Comparison of ENCODE assay signal across 9 mouse cellular contexts in the genomic region with DNA sequence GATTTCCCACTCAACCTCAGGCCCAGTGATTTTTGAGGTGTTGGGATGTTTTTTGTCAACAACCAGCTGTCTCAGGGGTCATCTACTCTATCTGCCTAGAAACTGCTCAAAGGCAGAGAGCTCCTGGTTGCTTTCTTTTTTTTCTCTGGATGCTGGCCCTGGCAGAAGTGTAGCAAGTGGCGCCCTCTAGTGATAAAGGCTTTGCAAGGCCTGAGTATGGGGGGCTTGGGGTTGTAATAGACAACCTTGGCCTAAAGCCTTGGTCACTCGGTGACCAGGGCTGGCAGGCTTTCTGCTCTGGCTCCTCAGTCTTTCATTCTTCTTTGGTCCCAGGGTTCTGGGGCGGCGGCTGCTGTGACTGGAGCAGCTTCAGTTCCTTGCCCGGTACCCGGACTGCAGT.
A peak's percentile ranks its signal among the peaks of the same experiment; 100 is the strongest.
DNase-seq lines count a peak whose midpoint lies in the region; ATAC-seq and TF ChIP-seq lines count a peak whose summit lies in the region.
"Had no signal": no experiment of that assay in that cellular context is flagged by ENCODE, and none has a peak within 500 bp of the region (broad histone marks: within the 10 kb centered on the region; RNA-seq: fewer than 3 reads in every experiment).

No protein-coding gene starts in this region.

- no peak overlapping the region for H3K9ac ChIP-seq in kidney, embryonic 16.5 days (replicated peaks; ENCODE audit: low read length)
- no peak overlapping the region for H3K9ac ChIP-seq in hindbrain, postnatal 0 days (replicated peaks; ENCODE audit: low read length)

- H3K36me3 ChIP-seq in kidney, embryonic 16.5 days (ENCODE audit: insufficient read depth, low read length) = no peaks in the 10 kb centered on the region
- H3K36me3 ChIP-seq in hindbrain, postnatal 0 days (ENCODE audit: insufficient read depth, low read length) = no peaks in the 10 kb centered on the region

- WGBS in kidney, embryonic 16.5 days = 63% methylated on average over 6 of the region's 6 CpGs
- WGBS in hindbrain, postnatal 0 days = 42% methylated on average over 6 of the region's 6 CpGs

- TF ChIP-seq CTCF in hindbrain, postnatal 0 days (IDR thresholded peaks at IDR 0.05; ENCODE audit: low read depth) = peak; percentile 71

- ATAC-seq in kidney, embryonic 16.5 days (ENCODE audit: low FRiP score, low TSS enrichment) = no peak
- peak; percentile 64 for ATAC-seq in hindbrain, postnatal 0 days

- no peak overlapping the region for H3K4me2 ChIP-seq in kidney, embryonic 16.5 days (replicated peaks; ENCODE audit: low read depth, low read length)
- no peak overlapping the region for H3K4me2 ChIP-seq in hindbrain, postnatal 0 days (ENCODE audit: low read depth, low read length)

- no peak overlapping the region for H3K4me3 ChIP-seq in kidney, embryonic 16.5 days (ENCODE audit: low read length)
- H3K4me3 ChIP-seq in hindbrain, postnatal 0 days (ENCODE audit: low read length) = no peak overlapping the region

- peak; percentile 32 to 49 for DNase-seq in kidney, postnatal 4 days
- DNase-seq in 416B (ENCODE audit: low read depth) (peak; percentile 21), ES-CJ7 (ENCODE audit: low read depth, low spot score) (peak; percentile 50)
- peak; percentile 81 for DNase-seq in hindbrain, postnatal 0 days (ENCODE audit: low spot score)
- DNase-seq in T-cell, adult 2 months (ENCODE audit: low spot score) = no peak
- DNase-seq in urinary bladder, adult 18-20 months (ENCODE audit: low spot score in 2 of 2) = no peak
- DNase-seq: cerebellum, postnatal 36 days had no signal

- peaks cover 4% of the 10 kb centered on the region; the same call in 1 of the 2 replicates for H3K4me1 ChIP-seq in kidney, embryonic 16.5 days (ENCODE audit: insufficient read depth, low read length)
- peaks cover 5% of the 10 kb centered on the region; the same call in 1 of the 2 replicates for H3K4me1 ChIP-seq in hindbrain, postnatal 0 days (ENCODE audit: insufficient read depth, low read length)

- H3K9me3 ChIP-seq in kidney, embryonic 16.5 days (ENCODE audit: low read length) = no peaks in the 10 kb centered on the region; the same call in 1 of the 2 replicates
- no peaks in the 10 kb centered on the region for H3K9me3 ChIP-seq in hindbrain, postnatal 0 days (ENCODE audit: low read length)

- H3K27me3 ChIP-seq in kidney, embryonic 16.5 days (ENCODE audit: insufficient read depth, low read length) = no peaks in the 10 kb centered on the region
- H3K27me3 ChIP-seq in hindbrain, postnatal 0 days (ENCODE audit: insufficient read depth, low read length) = no peaks in the 10 kb centered on the region

- H3K27ac ChIP-seq in kidney, embryonic 16.5 days (ENCODE audit: low read length) = no peak overlapping the region
- no peak overlapping the region for H3K27ac ChIP-seq in hindbrain, postnatal 0 days
- H3K27ac ChIP-seq: macrophage had no signal

Comparison
In these comparisons a context has a peak if more than half of its experiments do, and no peak if none do; other contexts are left out.
1. DNase-seq: peak in kidney, postnatal 4 days (2 of 2), 416B (single experiment), ES-CJ7 (single experiment) and hindbrain, postnatal 0 days (single experiment); none in T-cell, adult 2 months (single experiment) and urinary bladder, adult 18-20 months (0 of 2).